11 mouse cellular contexts compared by ENCODE assay signal in the genomic region with DNA sequence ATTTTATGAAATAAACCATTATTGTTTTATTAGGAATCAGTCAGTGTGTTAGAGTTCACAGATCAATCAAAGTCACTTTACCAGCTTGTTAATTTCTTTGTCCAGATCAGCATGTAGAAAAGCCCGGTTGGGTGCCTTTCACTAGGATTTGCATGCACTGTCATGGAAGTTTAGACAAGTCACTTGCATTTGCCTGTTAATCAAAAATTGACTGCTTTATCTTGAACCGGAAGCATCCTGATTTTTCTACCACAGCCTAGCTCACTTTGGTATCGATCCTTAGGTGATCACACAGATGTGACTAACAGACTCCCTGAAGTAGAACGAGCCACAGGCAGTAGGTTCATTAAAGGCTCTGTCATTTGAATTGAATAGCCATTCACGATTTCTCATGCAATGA. TPM values are rescaled to one million over a fixed set of nuclear protein-coding genes. Genes with fewer than 3 reads are reported as not detected.
DNase-seq lines count a peak whose midpoint lies in the region; ATAC-seq lines count a peak whose summit lies in the region.
"Had no signal": no experiment of that assay in that cellular context is flagged by ENCODE, and none has a peak within 500 bp of the region (broad histone marks: within the 10 kb centered on the region; RNA-seq: fewer than 3 reads in every experiment).

No protein-coding gene starts in this region.

- no peak for DNase-seq in heart, embryonic 10.5 days (ENCODE audit: low spot score)
- DNase-seq in heart, postnatal 25 days (ENCODE audit: low spot score), result no peak
- DNase-seq in R1 (ENCODE audit: low read depth, low spot score) (peak; percentile 92), adipocyte (ENCODE audit: low spot score) (no peak)
- DNase-seq in cerebellum, adult 9-10 months, result no peak
- DNase-seq in adrenal gland, adult 18-20 months (ENCODE audit: low spot score in 2 of 2), result no peak
- DNase-seq: heart, postnatal 14 days; liver; lung, postnatal 4 days had no signal

- H3K27me3 ChIP-seq in heart, embryonic 10.5 days (ENCODE audit: insufficient read depth, poor library complexity, severe bottlenecking), result no peaks in the 10 kb centered on the region; the same call in 1 of the 2 replicates
- no peaks in the 10 kb centered on the region for H3K27me3 ChIP-seq in forebrain, embryonic 16.5 days (replicated peaks; ENCODE audit: control insufficient read depth, insufficient read depth, low read length)
- H3K27me3 ChIP-seq in midbrain, embryonic 12.5 days, result peaks cover 70% of the 10 kb centered on the region

- WGBS in heart, embryonic 10.5 days, result 51% methylated on average over 5 of the region's 5 CpGs
- WGBS in forebrain, embryonic 16.5 days, result 5% methylated on average over 5 of the region's 5 CpGs
- 8% methylated on average over 5 of the region's 5 CpGs for WGBS in midbrain, embryonic 12.5 days

- H3K27ac ChIP-seq in heart, embryonic 10.5 days, result no peak overlapping the region
- H3K27ac ChIP-seq in forebrain, embryonic 16.5 days (ENCODE audit: low read length), result no peak overlapping the region
- no peak overlapping the region for H3K27ac ChIP-seq in midbrain, embryonic 12.5 days (replicated peaks)

- H3K4me2 ChIP-seq in forebrain, embryonic 16.5 days (ENCODE audit: low read length), result peak overlapping the region; percentile 76
- H3K4me2 ChIP-seq in midbrain, embryonic 12.5 days (replicated peaks), result peak overlapping the region; percentile 55

- ATAC-seq in forebrain, embryonic 16.5 days, result no peak
- ATAC-seq in midbrain, embryonic 12.5 days (ENCODE audit: low FRiP score, low read depth), result no peak

- H3K36me3 ChIP-seq in heart, embryonic 10.5 days, result no peaks in the 10 kb centered on the region
- H3K36me3 ChIP-seq in forebrain, embryonic 16.5 days (ENCODE audit: control insufficient read depth, insufficient read depth), result no peaks in the 10 kb centered on the region
- no peaks in the 10 kb centered on the region for H3K36me3 ChIP-seq in midbrain, embryonic 12.5 days

- peak overlapping the region; percentile 52; the same call in 1 of the 2 replicates for H3K4me3 ChIP-seq in heart, embryonic 10.5 days
- peak overlapping the region; percentile 52 for H3K4me3 ChIP-seq in forebrain, embryonic 16.5 days (replicated peaks; ENCODE audit: low read length)
- peak overlapping the region; percentile 40; the same call in 1 of the 2 replicates for H3K4me3 ChIP-seq in midbrain, embryonic 12.5 days

- intact Hi-C loops in heart, postnatal 25 days (cut with DNase I), result no loop called here

- H3K9me3 ChIP-seq in heart, embryonic 10.5 days, result no peaks in the 10 kb centered on the region
- H3K9me3 ChIP-seq in forebrain, embryonic 16.5 days (ENCODE audit: control insufficient read depth, low read length), result no peaks in the 10 kb centered on the region
- H3K9me3 ChIP-seq in midbrain, embryonic 12.5 days, result no peaks in the 10 kb centered on the region

- H3K4me1 ChIP-seq in heart, embryonic 10.5 days, result peaks cover 9% of the 10 kb centered on the region; the same call in 1 of the 2 replicates
- peaks cover 20% of the 10 kb centered on the region for H3K4me1 ChIP-seq in forebrain, embryonic 16.5 days (replicated peaks; ENCODE audit: control insufficient read depth, insufficient read depth, low read length)
- peaks cover 15% of the 10 kb centered on the region for H3K4me1 ChIP-seq in midbrain, embryonic 12.5 days

- H3K9ac ChIP-seq in forebrain, embryonic 16.5 days (replicated peaks; ENCODE audit: low read depth, low read length), result no peak overlapping the region; the same call in 1 of the 2 replicates
- H3K9ac ChIP-seq in midbrain, embryonic 12.5 days (replicated peaks), result no peak overlapping the region

RNA-seq across cellular contexts. Expression of gene Fam196b, which starts 0.8 kb away (rescaled TPM):
- 0.84 and 0.90 TPM in 2 replicates for polyA plus RNA-seq in heart, embryonic 10.5 days (2016; fragmentation: Nextera tagmentation; extraction: Ambion mirVana)
- total RNA-seq in heart, postnatal 25 days (2021), result not detected
- 1.5 and 2.5 TPM in 2 replicates for polyA plus RNA-seq in forebrain, embryonic 16.5 days (2015; fragmentation: Nextera tagmentation; extraction: Ambion mirVana)
- polyA plus RNA-seq in midbrain, embryonic 12.5 days (2016; fragmentation: Nextera tagmentation; extraction: Ambion mirVana), result 1.1 and 1.3 TPM in 2 replicates
- total RNA-seq in adrenal gland, adult 18-20 months (2021), result not detected
- total RNA-seq: heart, postnatal 14 days had no signal
